Mouse (Mus musculus) kidney, embryonic 16.5 days (tissue): ENCODE results near the gene Efcab11. TPM values are rescaled to one million over a fixed set of nuclear protein-coding genes. Genes with fewer than 3 reads are reported as not detected.

Source experiments
- ATAC-seq: fragments of 200-750 bp; cut with Nextera tagmentation; 2 replicates; pipeline ENCODE4 v1.8.0; 2017; ENCODE audit warnings: moderate TSS enrichment; ENCODE audit not compliant: low FRiP score, low TSS enrichment
- H3K27ac ChIP-seq: fragments of 300-500 bp; sonication (generic); 2 replicates; pipeline ENCODE4 v1.5.1; 2014; ENCODE audit warnings: low read length
- H3K27me3 ChIP-seq: fragments of 300-500 bp; sonication (generic); 2 replicates; pipeline ENCODE4 v1.6.1; 2014; ENCODE audit warnings: low read length, control low read depth, mixed read lengths; ENCODE audit not compliant: insufficient read depth
- H3K36me3 ChIP-seq: fragments of 300-500 bp; sonication (generic); 2 replicates; pipeline ENCODE4 v1.6.1; 2014; ENCODE audit warnings: low read length, control low read depth, mixed read lengths; ENCODE audit not compliant: insufficient read depth
- H3K4me1 ChIP-seq: fragments of 300-500 bp; sonication (generic); 2 replicates; pipeline ENCODE4 v1.6.1; 2014; ENCODE audit warnings: low read length, control low read depth, mixed read lengths; ENCODE audit not compliant: insufficient read depth
- H3K4me2 ChIP-seq: fragments of 300-500 bp; sonication (generic); replicated peaks from 2 replicates; pipeline ENCODE4 v1.6.1; 2014; ENCODE audit warnings: low read depth, low read length
- H3K4me3 ChIP-seq: fragments of 300-500 bp; sonication (generic); 2 replicates; pipeline ENCODE4 v1.5.1; 2014; ENCODE audit warnings: mild to moderate bottlenecking, low read length
- H3K9ac ChIP-seq: fragments of 300-500 bp; sonication (generic); replicated peaks from 2 replicates; pipeline ENCODE4 v1.6.1; 2014; ENCODE audit warnings: low read length
- H3K9me3 ChIP-seq: fragments of 300-500 bp; sonication (generic); 2 replicates; pipeline ENCODE4 v1.6.1; 2016; ENCODE audit warnings: low read length, control low read depth
- WGBS: fragments of 180-500 bp; shearing (Covaris S2); extraction: QIAGEN DNeasy Blood & Tissue Kit; methylation state at CpG from one replicate; pipeline ENCODE4 v1.1.7; 2014; 5-methylcytosine and 5-hydroxymethylcytosine counted together
- polyA plus RNA-seq: library from polyadenylated mRNA; unstranded; fragments of >200 nt; fragmentation: Nextera tagmentation; extraction: Ambion mirVana; gene quantifications from 2 replicates; pipeline ENCODE4 v1.2.1, GENCODE M21; 2015

Gene Efcab11
- polyA plus RNA-seq, 1 experiment from 2014 or later, result 12.5 TPM

DNA sequence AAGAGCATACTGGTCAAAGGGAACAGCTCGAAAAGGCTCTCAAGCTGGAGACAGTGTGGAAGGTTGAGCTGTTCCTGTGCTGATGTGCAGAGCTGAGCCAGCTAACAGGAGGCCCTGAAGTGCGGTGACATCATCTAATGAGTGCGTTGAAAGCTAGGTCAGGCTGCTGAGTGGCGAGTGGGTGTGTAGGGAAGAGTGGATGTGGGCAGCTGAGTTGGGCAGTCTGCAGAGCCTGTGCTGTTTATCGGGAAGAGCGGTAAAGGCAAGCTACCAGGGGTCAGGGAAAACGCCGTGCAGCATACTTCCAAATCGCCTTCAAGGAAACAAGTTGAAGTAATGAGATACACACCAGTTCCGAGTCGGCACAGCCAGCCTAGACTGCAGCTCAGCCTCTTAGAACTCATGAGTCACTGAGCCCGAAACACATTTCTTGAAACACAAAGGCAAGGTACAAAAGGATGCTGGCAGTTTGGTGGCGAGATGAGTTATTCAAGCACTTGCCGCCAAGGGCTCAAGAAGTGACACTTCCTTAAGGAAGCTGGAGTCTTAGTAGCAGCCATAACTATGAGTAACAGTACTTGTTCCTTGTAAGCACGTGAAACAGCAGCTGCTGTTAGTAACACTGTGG, 33.7 kb upstream of the Efcab11 start:
- Histone ChIP-seq H3K4me2 (no peak overlapping the region), H3K27me3 (no peaks in the 10 kb centered on the region), H3K9ac (no peak overlapping the region), H3K4me1 (no peaks in the 10 kb centered on the region), H3K9me3 (no peaks in the 10 kb centered on the region), H3K36me3 (peaks cover 17% of the 10 kb centered on the region), H3K4me3 (no peak overlapping the region), H3K27ac (no peak overlapping the region)
- ATAC-seq, result no peak
- 75% methylated on average over 15 of the region's 15 CpGs for WGBS

DNA sequence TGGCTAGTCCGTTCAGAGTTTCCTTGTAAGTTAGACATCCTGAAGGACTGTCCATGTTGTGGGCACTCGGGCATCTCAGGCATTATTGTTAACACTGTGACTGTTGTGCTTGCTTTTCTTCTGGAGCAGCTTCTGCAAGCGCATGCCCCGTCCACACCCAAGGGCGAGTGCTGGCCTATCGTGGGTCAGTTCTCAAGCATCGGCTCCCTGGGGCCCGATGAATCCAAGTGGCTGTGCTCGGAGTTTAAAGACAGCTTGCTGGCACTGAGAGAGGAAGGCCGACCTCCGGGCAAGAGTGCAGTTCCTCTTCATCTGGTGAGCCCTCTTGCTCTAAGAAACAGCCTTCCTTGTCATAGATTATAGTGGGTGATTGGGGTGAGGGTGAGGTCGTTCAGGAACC, 27.2 kb upstream of the Efcab11 start:
- no peaks in the 10 kb centered on the region for H3K27me3 ChIP-seq
- H3K27ac ChIP-seq, result peak overlapping the region; percentile 40; the same call in 1 of the 2 replicates
- no peaks in the 10 kb centered on the region for H3K9me3 ChIP-seq
- H3K4me2 ChIP-seq, result no peak overlapping the region
- peaks cover 35% of the 10 kb centered on the region for H3K36me3 ChIP-seq
- 78% methylated on average over 12 of the region's 12 CpGs for WGBS
- no peak overlapping the region for H3K4me3 ChIP-seq
- H3K9ac ChIP-seq, result no peak overlapping the region
- peaks cover 4% of the 10 kb centered on the region; the same call in 1 of the 2 replicates for H3K4me1 ChIP-seq
- ATAC-seq, result no peak

GRCm38 (mm10) chr12:99904537-99904936, 20.3 kb upstream of the Efcab11 start:
- ATAC-seq, result no peak
- Histone ChIP-seq H3K27ac (no peak overlapping the region), H3K4me2 (no peak overlapping the region), H3K4me1 (no peaks in the 10 kb centered on the region), H3K9me3 (no peaks in the 10 kb centered on the region), H3K9ac (no peak overlapping the region), H3K4me3 (no peak overlapping the region), H3K36me3 (peaks cover 19% of the 10 kb centered on the region; the same call in 1 of the 2 replicates), H3K27me3 (no peaks in the 10 kb centered on the region)
- WGBS, result 88% methylated on average over 5 of the region's 5 CpGs

- H3K27ac ChIP-seq, result no peak overlapping the region; the same call in 1 of the 2 replicates
- no peak for ATAC-seq
Observed at GRCm38 (mm10) chr12:99902867-99903370, 18.7 kb upstream of the Efcab11 start.

GRCm38 (mm10) chr12:99901973-99902866, 18.0 kb upstream of the Efcab11 start:
- H3K9ac ChIP-seq, result no peak overlapping the region
- H3K27ac ChIP-seq, result no peak overlapping the region; the same call in 1 of the 2 replicates
- H3K4me1 ChIP-seq, result no peaks in the 10 kb centered on the region
- 74% methylated on average over 8 of the region's 8 CpGs for WGBS
- H3K27me3 ChIP-seq, result no peaks in the 10 kb centered on the region
- H3K4me2 ChIP-seq, result no peak overlapping the region
- no peak for ATAC-seq
- no peaks in the 10 kb centered on the region for H3K9me3 ChIP-seq
- peaks cover 19% of the 10 kb centered on the region; the same call in 1 of the 2 replicates for H3K36me3 ChIP-seq
- H3K4me3 ChIP-seq, result no peak overlapping the region

More at GRCm38 (mm10) chr12:99902867-99903370, 18.7 kb upstream of the Efcab11 start:
- Histone ChIP-seq H3K36me3 (peaks cover 22% of the 10 kb centered on the region; the same call in 1 of the 2 replicates), H3K4me3 (no peak overlapping the region), H3K9ac (no peak overlapping the region), H3K4me1 (no peaks in the 10 kb centered on the region), H3K9me3 (no peaks in the 10 kb centered on the region), H3K4me2 (no peak overlapping the region), H3K27me3 (no peaks in the 10 kb centered on the region)
- 75% methylated on average over 4 of the region's 4 CpGs for WGBS

DNA sequence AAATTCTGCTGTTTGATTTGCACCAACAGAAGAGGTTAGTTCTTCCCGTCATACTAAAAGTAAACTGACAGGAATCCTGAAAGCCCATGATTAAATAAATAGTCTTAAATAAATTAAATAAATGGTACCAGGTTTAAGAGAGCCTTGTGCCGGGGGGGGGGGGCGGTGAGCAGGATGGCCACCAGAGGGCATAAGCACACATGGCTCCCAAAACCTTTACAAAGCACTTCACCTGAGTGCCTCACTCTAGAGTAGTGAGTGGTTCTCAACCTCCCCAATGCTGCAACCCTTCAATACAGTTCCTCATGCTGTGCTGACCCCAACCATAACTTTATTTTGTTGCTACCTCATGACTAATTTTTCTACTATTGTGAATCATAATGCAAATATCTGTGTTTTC, 15.8 kb upstream of the Efcab11 start:
- Histone ChIP-seq H3K36me3 (peaks cover 20% of the 10 kb centered on the region), H3K9ac (no peak overlapping the region), H3K4me2 (no peak overlapping the region), H3K9me3 (no peaks in the 10 kb centered on the region), H3K27ac (no peak overlapping the region), H3K27me3 (no peaks in the 10 kb centered on the region), H3K4me3 (no peak overlapping the region), H3K4me1 (no peaks in the 10 kb centered on the region)
- 79% methylated on average over 1 of the region's 3 CpGs for WGBS
- ATAC-seq, result no peak

DNA sequence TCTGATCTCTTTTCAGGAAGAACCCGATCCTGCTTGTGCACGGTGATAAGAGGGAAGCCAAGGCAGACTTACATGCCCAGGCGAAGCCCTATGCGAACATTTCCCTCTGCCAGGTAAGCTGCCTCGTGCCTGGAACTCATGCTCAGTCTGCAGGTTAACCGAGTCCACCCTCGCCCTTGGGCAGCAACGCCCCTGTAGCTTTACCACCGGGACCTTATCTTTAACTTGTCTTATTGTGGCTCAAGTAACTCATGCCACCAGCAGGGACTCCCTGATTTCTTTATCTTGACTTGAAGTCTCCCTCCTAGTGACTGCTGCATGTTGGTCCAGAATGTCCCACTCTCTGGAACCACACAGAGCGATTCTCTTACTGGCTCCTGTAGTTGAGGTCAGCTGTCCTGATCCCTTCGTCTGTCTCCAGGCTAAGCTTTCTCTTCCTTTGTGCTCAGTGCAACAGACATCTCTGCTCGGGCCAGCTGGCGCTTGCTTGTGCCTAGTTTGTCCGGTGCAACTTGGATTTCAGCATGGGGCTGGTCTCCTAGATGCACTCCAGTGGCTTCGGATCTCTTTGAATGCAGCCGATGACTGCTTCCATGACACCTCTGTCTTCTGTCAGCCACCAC, 14.1 kb upstream of the Efcab11 start:
- Histone ChIP-seq H3K27ac (no peak overlapping the region), H3K9ac (no peak overlapping the region), H3K4me1 (no peaks in the 10 kb centered on the region), H3K36me3 (peaks cover 26% of the 10 kb centered on the region), H3K27me3 (no peaks in the 10 kb centered on the region), H3K4me2 (no peak overlapping the region), H3K4me3 (no peak overlapping the region), H3K9me3 (no peaks in the 10 kb centered on the region)
- WGBS, result 87% methylated on average over 16 of the region's 16 CpGs
- ATAC-seq, result no peak

- Histone ChIP-seq H3K4me1 (0 out of 2 replicates have a peak, but pooled peaks cover 2% of the 10 kb centered on the region), H3K27me3 (no peaks in the 10 kb centered on the region), H3K4me3 (no peak overlapping the region), H3K4me2 (no peak overlapping the region), H3K36me3 (peaks cover 31% of the 10 kb centered on the region), H3K9ac (no peak overlapping the region), H3K9me3 (no peaks in the 10 kb centered on the region), H3K27ac (no peak overlapping the region)
- ATAC-seq, result no peak
- 87% methylated on average over 4 of the region's 4 CpGs for WGBS
Observed at GRCm38 (mm10) chr12:99897846-99898245, 13.6 kb upstream of the Efcab11 start.

- Histone ChIP-seq H3K9me3 (no peaks in the 10 kb centered on the region), H3K9ac (peak overlapping the region; percentile 90), H3K4me3 (peak overlapping the region; percentile 66), H3K36me3 (0 out of 2 replicates have a peak, but pooled peaks cover 4% of the 10 kb centered on the region), H3K27me3 (no peaks in the 10 kb centered on the region), H3K4me1 (peaks cover 19% of the 10 kb centered on the region), H3K4me2 (peak overlapping the region; percentile 97), H3K27ac (peak overlapping the region; percentile 70; the same call in 1 of the 2 replicates)
- 32% methylated on average over 8 of the region's 8 CpGs for WGBS
- ATAC-seq, result no peak
Observed at GRCm38 (mm10) chr12:99885282-99885901, 1.2 kb upstream of the Efcab11 start.
